Mouse (Mus musculus): ENCODE data around the gene Ntm.

GRCm38 (mm10) chr9:29771071-29771785, 191.7 kb downstream of the Ntm start:
- TF ChIP-seq CTCF (IDR thresholded peaks at IDR 0.05; ENCODE audit: control insufficient read depth, insufficient read depth, insufficient read length) (no peak), MAX (IDR thresholded peaks at IDR 0.05) (no peak), FOSL1 (IDR thresholded peaks at IDR 0.05; ENCODE audit: insufficient read depth, low read length, poor library complexity, severe bottlenecking) (no peak), USF1 (IDR thresholded peaks at IDR 0.05; ENCODE audit: low read depth) (no peak), CEBPB (IDR thresholded peaks at IDR 0.05; ENCODE audit: low read depth) (no peak), MYOG (IDR thresholded peaks at IDR 0.05; ENCODE audit: control insufficient read depth, extremely low read depth, insufficient read length) (no peak)

All from C2C12 (cell line).